Mouse (Mus musculus) heart, embryonic 10.5 days (tissue): ENCODE results near the gene Bdnf. TPM values are rescaled to one million over a fixed set of nuclear protein-coding genes. Genes with fewer than 3 reads are reported as not detected.

ENCODE experiments used
- DNase-seq: peaks from one replicate; pipeline ENCODE4 v3.0.0-alpha.2; 2017; ENCODE audit warnings: low spot score
- H3K27ac ChIP-seq: fragments of 300-500 bp; sonication (generic); 2 replicates; pipeline ENCODE4 v1.5.1; 2016; ENCODE audit warnings: mild to moderate bottlenecking
- H3K27me3 ChIP-seq: fragments of 300-500 bp; sonication (generic); 2 replicates; pipeline ENCODE4 v1.6.1; 2016; ENCODE audit warnings: mild to moderate bottlenecking; ENCODE audit not compliant: poor library complexity, insufficient read depth, severe bottlenecking
- H3K36me3 ChIP-seq: fragments of 300-500 bp; sonication (generic); 2 replicates; pipeline ENCODE4 v1.6.1; 2016; ENCODE audit warnings: mild to moderate bottlenecking, moderate library complexity
- H3K4me1 ChIP-seq: fragments of 300-500 bp; sonication (generic); 2 replicates; pipeline ENCODE4 v1.6.1; 2016; ENCODE audit warnings: mild to moderate bottlenecking
- H3K4me3 ChIP-seq: fragments of 300-500 bp; sonication (generic); 2 replicates; pipeline ENCODE4 v1.5.1; 2016; ENCODE audit warnings: mild to moderate bottlenecking, moderate library complexity
- H3K9me3 ChIP-seq: fragments of 300-500 bp; sonication (generic); 2 replicates; pipeline ENCODE4 v1.6.1; 2016; ENCODE audit warnings: mild to moderate bottlenecking, moderate library complexity
- WGBS: fragments of 180-500 bp; shearing (Covaris S2); methylation state at CpG from one replicate; pipeline ENCODE4 v1.1.7; 2016; 5-methylcytosine and 5-hydroxymethylcytosine counted together
- polyA plus RNA-seq: library from polyadenylated mRNA; unstranded; fragments of >200 nt; fragmentation: Nextera tagmentation; extraction: Ambion mirVana; gene quantifications from 2 replicates; pipeline ENCODE4 v1.2.1, GENCODE M21; 2016

The Bdnf gene
- polyA plus RNA-seq, 1 experiment from 2014 or later = 2.2 TPM

DNA sequence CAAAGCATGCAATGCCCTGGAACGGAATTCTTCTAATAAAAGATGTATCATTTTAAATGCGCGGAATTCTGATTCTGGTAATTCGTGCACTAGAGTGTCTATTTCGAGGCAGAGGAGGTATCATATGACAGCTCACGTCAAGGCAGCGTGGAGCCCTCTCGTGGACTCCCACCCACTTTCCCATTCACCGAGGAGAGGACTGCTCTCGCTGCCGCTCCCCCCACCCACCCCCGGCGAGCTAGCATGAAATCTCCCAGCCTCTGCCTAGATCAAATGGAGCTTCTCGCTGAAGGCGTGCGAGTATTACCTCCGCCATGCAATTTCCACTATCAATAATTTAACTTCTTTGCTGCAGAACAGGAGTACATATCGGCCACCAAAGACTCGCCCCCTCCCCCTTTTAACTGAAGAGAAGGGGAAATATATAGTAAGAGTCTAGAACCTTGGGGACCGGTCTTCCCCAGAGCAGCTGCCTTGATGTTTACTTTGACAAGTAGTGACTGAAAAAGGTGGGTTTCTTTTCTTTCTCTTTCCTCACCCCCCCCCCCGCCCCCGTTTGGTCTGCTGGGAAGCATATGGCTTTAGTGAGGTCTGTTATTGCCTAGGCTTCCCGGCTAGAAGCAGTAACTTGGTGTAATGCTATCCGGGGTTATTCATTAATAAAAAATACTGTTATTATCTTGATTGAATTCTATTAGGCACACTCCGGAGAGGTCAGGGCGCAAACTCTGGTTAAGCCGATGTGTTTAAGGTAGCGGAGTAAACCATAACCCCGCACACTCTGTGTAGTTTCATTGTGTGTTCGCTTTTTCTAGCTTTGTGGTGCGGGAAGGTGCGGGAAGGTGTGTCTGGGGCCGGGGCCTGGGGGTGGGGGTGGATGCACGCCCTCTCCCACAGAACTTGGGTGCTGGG is 18.0 kb downstream of the Bdnf start:
- peak overlapping the region; percentile 66 for H3K4me3 ChIP-seq
- H3K36me3 ChIP-seq = no peaks in the 10 kb centered on the region
- 4% methylated on average over 34 of the region's 34 CpGs for WGBS
- no peak for DNase-seq
- H3K9me3 ChIP-seq = no peaks in the 10 kb centered on the region
- H3K27me3 ChIP-seq = peaks cover 40% of the 10 kb centered on the region
- H3K4me1 ChIP-seq = peaks cover 28% of the 10 kb centered on the region
- peak overlapping the region; percentile 66; the same call in 1 of the 2 replicates for H3K27ac ChIP-seq

DNA sequence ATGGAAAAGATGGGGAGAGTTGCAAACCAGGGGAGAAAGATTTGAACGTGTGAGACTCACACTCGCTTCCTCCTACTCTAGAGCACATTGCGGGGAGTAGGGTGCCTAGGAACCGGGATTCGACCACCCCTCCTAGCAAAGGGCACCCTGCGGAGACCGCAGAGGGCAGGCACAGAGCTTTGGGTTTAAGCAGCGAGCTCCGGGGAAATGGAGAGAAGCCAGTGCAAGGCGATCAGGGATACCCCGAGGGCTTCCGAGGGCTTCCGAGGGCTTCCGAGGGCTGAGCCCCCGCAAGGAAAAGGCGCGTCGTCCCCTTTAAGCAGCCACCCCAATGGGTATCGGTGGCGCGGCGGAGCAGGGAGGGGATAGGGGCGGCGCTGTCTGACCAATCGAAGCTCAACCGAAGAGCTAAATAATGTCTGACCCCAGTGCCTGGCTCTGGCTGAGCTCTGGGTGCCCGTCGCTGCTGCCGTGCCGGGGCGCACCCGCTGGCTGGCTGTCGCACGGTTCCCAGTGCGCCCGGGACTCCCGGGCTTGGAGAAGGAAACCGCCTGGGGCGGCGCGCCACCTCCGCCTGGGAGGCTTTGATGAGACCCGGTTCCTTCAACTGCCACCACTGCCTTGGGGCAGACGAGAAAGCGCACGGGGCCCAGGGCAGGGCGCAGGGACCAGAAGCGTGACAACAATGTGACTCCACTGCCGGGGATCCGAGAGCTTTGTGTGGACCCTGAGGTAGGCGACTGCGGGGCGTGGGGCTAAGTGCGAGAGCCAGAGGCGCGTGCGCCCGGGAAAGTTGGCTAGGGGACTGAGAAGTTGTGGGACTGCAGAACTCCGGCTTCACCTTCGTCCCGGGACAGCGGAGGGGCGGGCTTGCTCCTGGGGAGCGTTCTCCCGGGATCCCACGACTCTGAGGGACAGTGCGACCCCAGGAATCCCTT is 18.9 kb downstream of the Bdnf start:
- H3K4me1 ChIP-seq = peaks cover 28% of the 10 kb centered on the region
- DNase-seq = peak; percentile 78
- peak overlapping the region; percentile 66 for H3K4me3 ChIP-seq
- peak overlapping the region; percentile 66 for H3K27ac ChIP-seq
- H3K27me3 ChIP-seq = peaks cover 40% of the 10 kb centered on the region
- H3K9me3 ChIP-seq = no peaks in the 10 kb centered on the region
- under 1% methylated on average over 67 of the region's 67 CpGs for WGBS
- no peaks in the 10 kb centered on the region for H3K36me3 ChIP-seq

GRCm38 (mm10) chr2:109694116-109694837 is 19.8 kb downstream of the Bdnf start:
- Histone ChIP-seq H3K4me3 (peak overlapping the region; percentile 66), H3K4me1 (peaks cover 28% of the 10 kb centered on the region), H3K9me3 (no peaks in the 10 kb centered on the region), H3K27me3 (peaks cover 40% of the 10 kb centered on the region), H3K27ac (peak overlapping the region; percentile 66; the same call in 1 of the 2 replicates), H3K36me3 (no peaks in the 10 kb centered on the region)
- no peak for DNase-seq
- WGBS = under 1% methylated on average over 26 of the region's 26 CpGs

DNA sequence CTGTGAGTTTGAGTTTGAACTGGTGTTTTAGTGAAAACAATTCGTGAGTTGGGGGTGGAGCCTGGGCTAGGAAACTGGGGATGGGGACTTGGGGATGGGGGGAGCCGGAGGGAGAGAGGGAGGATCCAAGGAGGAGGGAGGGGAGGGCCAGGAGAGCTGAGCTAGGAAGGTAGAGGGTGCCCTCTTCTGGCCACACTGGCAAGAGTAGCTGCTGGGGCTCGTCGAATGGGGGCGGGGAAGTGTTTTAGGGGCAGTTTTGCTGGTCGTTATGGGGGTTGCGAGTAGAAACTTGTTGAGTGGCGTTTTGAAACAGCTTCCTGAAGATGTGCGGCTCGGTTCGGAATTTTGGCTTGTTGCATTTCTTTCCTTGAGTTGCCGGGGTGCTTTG is 20.3 kb downstream of the Bdnf start:
- 0% methylated on average over 12 of the region's 12 CpGs for WGBS

DNA sequence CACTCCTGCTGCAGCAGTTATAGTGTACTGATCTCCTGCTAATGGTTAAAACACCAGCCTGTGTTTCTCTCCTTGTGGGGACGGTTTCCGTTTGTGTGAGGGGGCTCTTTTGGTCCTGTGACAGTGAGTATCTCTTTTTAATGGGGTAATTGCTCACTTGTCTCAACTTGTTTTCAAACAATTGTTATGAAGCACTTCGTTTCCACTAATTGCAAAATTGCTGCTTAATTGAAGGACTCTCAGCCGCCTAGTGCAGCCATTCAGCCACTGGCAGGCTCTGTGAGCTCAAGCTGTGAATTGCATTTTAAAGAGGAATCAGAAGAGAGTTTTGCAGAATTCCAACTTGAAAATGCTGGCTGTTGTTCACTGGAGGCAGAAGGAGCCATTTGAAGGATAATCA is 22.7 kb downstream of the Bdnf start:
- H3K27ac ChIP-seq = no peak overlapping the region
- WGBS = 23% methylated on average over 4 of the region's 4 CpGs
- H3K27me3 ChIP-seq = peaks cover 29% of the 10 kb centered on the region
- DNase-seq = no peak
- H3K36me3 ChIP-seq = no peaks in the 10 kb centered on the region
- peaks cover 28% of the 10 kb centered on the region for H3K4me1 ChIP-seq
- H3K4me3 ChIP-seq = no peak overlapping the region
- H3K9me3 ChIP-seq = no peaks in the 10 kb centered on the region

More for the DNA sequence above, 20.3 kb downstream of the Bdnf start:
- Histone ChIP-seq H3K4me1 (peaks cover 28% of the 10 kb centered on the region), H3K27me3 (peaks cover 40% of the 10 kb centered on the region), H3K9me3 (no peaks in the 10 kb centered on the region), H3K36me3 (no peaks in the 10 kb centered on the region), H3K27ac (no peak overlapping the region), H3K4me3 (peak overlapping the region; percentile 66)
- peak; percentile 78 for DNase-seq

DNA sequence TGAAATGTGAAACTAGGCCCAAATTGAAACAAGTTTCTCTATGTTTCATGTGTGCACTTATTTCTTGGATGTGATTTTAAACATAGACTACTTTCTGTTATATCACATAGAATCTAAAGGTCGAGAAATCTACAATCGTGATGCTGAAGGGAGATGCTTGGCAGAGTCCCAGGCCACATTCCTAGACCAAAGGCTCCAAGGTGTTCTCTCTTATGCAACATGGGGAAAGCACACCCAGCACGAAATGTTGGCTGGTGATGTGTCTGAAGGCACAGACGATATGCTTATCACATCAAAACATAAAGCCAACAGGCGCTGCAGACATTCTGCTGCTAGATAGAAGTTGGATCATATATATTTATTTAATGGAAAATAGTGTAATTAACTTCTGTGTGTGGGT is 25.8 kb downstream of the Bdnf start:
- Histone ChIP-seq H3K27me3 (no peaks in the 10 kb centered on the region; the same call in none of the 2 replicates), H3K9me3 (no peaks in the 10 kb centered on the region), H3K36me3 (no peaks in the 10 kb centered on the region), H3K4me3 (no peak overlapping the region), H3K27ac (no peak overlapping the region), H3K4me1 (no peaks in the 10 kb centered on the region)
- 77% methylated on average over 5 of the region's 5 CpGs for WGBS
- no peak for DNase-seq

DNA sequence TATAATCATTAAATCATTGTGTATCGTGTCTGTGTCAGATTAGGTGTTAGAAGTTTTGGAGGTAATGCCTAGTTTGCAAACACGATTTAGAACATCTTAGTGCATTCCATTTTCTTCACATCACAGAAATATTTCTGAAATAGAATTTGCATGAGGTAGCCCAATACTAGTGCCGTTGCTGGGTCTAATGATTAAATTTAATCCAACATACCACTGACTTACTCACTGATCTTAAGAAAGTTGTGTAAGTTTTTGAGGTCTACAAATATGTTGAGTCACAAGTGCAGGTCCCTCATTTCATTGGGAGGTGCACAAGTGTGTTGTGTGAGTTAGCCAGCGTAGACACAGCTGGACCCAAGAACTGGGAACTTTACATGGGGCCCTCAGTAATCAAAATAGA is 29.1 kb downstream of the Bdnf start:
- H3K9me3 ChIP-seq = no peaks in the 10 kb centered on the region
- 88% methylated on average over 4 of the region's 4 CpGs for WGBS
- H3K27me3 ChIP-seq = no peaks in the 10 kb centered on the region
- H3K27ac ChIP-seq = no peak overlapping the region
- H3K36me3 ChIP-seq = no peaks in the 10 kb centered on the region
- DNase-seq = no peak
- no peaks in the 10 kb centered on the region for H3K4me1 ChIP-seq
- no peak overlapping the region for H3K4me3 ChIP-seq

GRCm38 (mm10) chr2:109704053-109704452 is 29.6 kb downstream of the Bdnf start:
- Histone ChIP-seq H3K4me3 (no peak overlapping the region), H3K36me3 (no peaks in the 10 kb centered on the region), H3K9me3 (no peaks in the 10 kb centered on the region), H3K4me1 (no peaks in the 10 kb centered on the region), H3K27me3 (no peaks in the 10 kb centered on the region), H3K27ac (no peak overlapping the region)
- no peak for DNase-seq
- 82% methylated on average over 5 of the region's 5 CpGs for whole genome bisulfite sequencing

DNA sequence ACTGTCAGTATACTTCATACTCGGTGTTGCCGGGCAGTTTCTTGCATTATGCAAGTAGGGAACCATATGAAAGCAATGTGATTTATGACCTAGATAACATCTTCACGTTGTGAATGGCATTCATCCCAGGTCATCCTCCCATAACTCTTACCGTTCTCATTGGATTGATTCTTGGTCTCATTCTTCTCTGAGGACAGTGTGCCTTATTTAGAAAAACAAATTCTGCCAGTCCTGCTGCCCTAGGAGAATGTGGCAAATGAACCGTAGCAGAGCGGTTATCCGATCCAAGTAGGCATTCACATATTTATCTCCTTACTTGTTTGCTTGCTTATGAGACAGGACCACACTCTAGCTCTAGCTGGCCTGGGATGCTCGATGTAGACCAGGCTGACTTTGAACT is 32.0 kb downstream of the Bdnf start:
- Histone ChIP-seq H3K27ac (no peak overlapping the region), H3K36me3 (no peaks in the 10 kb centered on the region), H3K9me3 (no peaks in the 10 kb centered on the region), H3K4me1 (no peaks in the 10 kb centered on the region), H3K27me3 (no peaks in the 10 kb centered on the region), H3K4me3 (no peak overlapping the region)
- DNase-seq = no peak
- 79% methylated on average over 8 of the region's 8 CpGs for WGBS

- H3K36me3 ChIP-seq = no peaks in the 10 kb centered on the region
- H3K9me3 ChIP-seq = no peaks in the 10 kb centered on the region
- H3K27me3 ChIP-seq = no peaks in the 10 kb centered on the region
- 83% methylated on average over 7 of the region's 7 CpGs for WGBS
- no peaks in the 10 kb centered on the region for H3K4me1 ChIP-seq
- no peak overlapping the region for H3K4me3 ChIP-seq
- DNase-seq = no peak
- no peak overlapping the region for H3K27ac ChIP-seq
Measured at GRCm38 (mm10) chr2:109709346-109709745, 34.8 kb downstream of the Bdnf start.

- no peaks in the 10 kb centered on the region for H3K9me3 ChIP-seq
- no peak for DNase-seq
- no peak overlapping the region for H3K4me3 ChIP-seq
- 78% methylated on average over 1 of the region's 1 CpGs for WGBS
- no peak overlapping the region for H3K27ac ChIP-seq
- H3K4me1 ChIP-seq = no peaks in the 10 kb centered on the region
- H3K27me3 ChIP-seq = no peaks in the 10 kb centered on the region
- no peaks in the 10 kb centered on the region for H3K36me3 ChIP-seq
Measured at GRCm38 (mm10) chr2:109711049-109711448, 36.5 kb downstream of the Bdnf start.

- Histone ChIP-seq H3K9me3 (no peaks in the 10 kb centered on the region), H3K27me3 (no peaks in the 10 kb centered on the region), H3K4me3 (no peak overlapping the region), H3K36me3 (no peaks in the 10 kb centered on the region), H3K27ac (no peak overlapping the region), H3K4me1 (no peaks in the 10 kb centered on the region)
- no peak for DNase-seq
- WGBS = 54% methylated on average over 3 of the region's 3 CpGs
Measured at GRCm38 (mm10) chr2:109725261-109725660, 50.8 kb downstream of the Bdnf start.
